Comparison of ENCODE assay signal across 10 mouse cellular contexts in the genomic region with DNA sequence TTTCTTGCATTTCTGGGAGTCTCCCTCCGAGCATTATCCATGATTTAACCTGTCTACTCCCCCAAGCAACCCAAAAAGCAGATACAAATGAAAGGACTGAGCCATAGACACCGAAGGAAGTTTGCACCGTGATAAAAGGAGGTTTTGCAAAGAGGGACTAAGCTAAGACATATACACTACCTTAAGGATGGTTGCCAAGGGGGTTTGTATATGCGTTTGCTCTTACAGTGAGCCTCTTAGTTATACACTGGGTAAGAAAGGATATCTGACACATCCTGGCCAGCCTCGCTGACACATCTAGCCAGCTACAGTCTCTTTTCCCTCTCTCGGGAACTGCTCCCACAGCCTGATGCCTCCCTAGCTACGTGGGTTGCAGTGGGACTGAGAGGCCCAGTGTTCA. TPM values are rescaled to one million over a fixed set of nuclear protein-coding genes. Genes with fewer than 3 reads are reported as not detected.
DNase-seq lines count a peak whose midpoint lies in the region; ATAC-seq and TF ChIP-seq lines count a peak whose summit lies in the region.
"Had no signal": no experiment of that assay in that cellular context is flagged by ENCODE, and none has a peak within 500 bp of the region (broad histone marks: within the 10 kb centered on the region; RNA-seq: fewer than 3 reads in every experiment).

No protein-coding gene starts in this region.

- no peaks in the 10 kb centered on the region for H3K27me3 ChIP-seq in heart, adult 2 months (ENCODE audit: control insufficient read depth, insufficient read depth, low read length)
- no peaks in the 10 kb centered on the region for H3K27me3 ChIP-seq in neural tube, embryonic 11.5 days (ENCODE audit: control insufficient read depth, insufficient read depth, low read length)
- no peaks in the 10 kb centered on the region for H3K27me3 ChIP-seq in limb, embryonic 13.5 days
- H3K27me3 ChIP-seq in stomach, postnatal 0 days (ENCODE audit: control insufficient read depth, insufficient read depth, low read length): no peaks in the 10 kb centered on the region

- no peaks in the 10 kb centered on the region for H3K36me3 ChIP-seq in heart, adult 2 months (ENCODE audit: control insufficient read depth, insufficient read depth, low read length)
- H3K36me3 ChIP-seq in neural tube, embryonic 11.5 days (ENCODE audit: control insufficient read depth, insufficient read depth, low read length): no peaks in the 10 kb centered on the region
- H3K36me3 ChIP-seq in limb, embryonic 13.5 days: no peaks in the 10 kb centered on the region
- H3K36me3 ChIP-seq in stomach, postnatal 0 days (ENCODE audit: control insufficient read depth, insufficient read depth, low read length): no peaks in the 10 kb centered on the region

- no peak overlapping the region for H3K4me3 ChIP-seq in heart, adult 2 months
- no peak overlapping the region for H3K4me3 ChIP-seq in neural tube, embryonic 11.5 days (ENCODE audit: low read depth, low read length)
- H3K4me3 ChIP-seq in limb, embryonic 13.5 days: peak overlapping the region; percentile 37; the same call in 1 of the 2 replicates
- no peak overlapping the region for H3K4me3 ChIP-seq in stomach, postnatal 0 days (ENCODE audit: low read depth, low read length)

- H3K27ac ChIP-seq in heart, adult 2 months: peak overlapping the region; percentile 63
- H3K27ac ChIP-seq in neural tube, embryonic 11.5 days (ENCODE audit: low read depth, low read length): no peak overlapping the region
- no peak overlapping the region for H3K27ac ChIP-seq in limb, embryonic 13.5 days
- peak overlapping the region; percentile 73; the same call in 1 of the 2 replicates for H3K27ac ChIP-seq in stomach, postnatal 0 days (replicated peaks)

- DNase-seq in heart, adult 2 months: no peak
- DNase-seq in heart, postnatal 4 days: no peak
- DNase-seq in neural tube, embryonic 11.5 days (ENCODE audit: low spot score): no peak
- DNase-seq in neural tube, embryonic 10.5 days (ENCODE audit: extremely low spot score, low spot score): no peak
- DNase-seq in stomach, postnatal 0 days (ENCODE audit: low spot score): no peak
- DNase-seq in cerebellum, postnatal 10 days: no peak
- no peak for DNase-seq in cerebellum, postnatal 14 days

- H3K4me2 ChIP-seq in neural tube, embryonic 11.5 days (ENCODE audit: low read depth): peak overlapping the region; percentile 33
- H3K4me2 ChIP-seq in limb, embryonic 13.5 days (replicated peaks): peak overlapping the region; percentile 75
- peak overlapping the region; percentile 69; the same call in 1 of the 2 replicates for H3K4me2 ChIP-seq in stomach, postnatal 0 days (replicated peaks; ENCODE audit: low read depth)

- H3K79me2 ChIP-seq in heart, adult 2 months (replicated peaks; ENCODE audit: control insufficient read depth, insufficient read depth, low read length): no peaks in the 10 kb centered on the region

- ATAC-seq in neural tube, embryonic 11.5 days (ENCODE audit: insufficient read depth, low FRiP score, low TSS enrichment): no peak
- no peak for ATAC-seq in limb, embryonic 13.5 days (ENCODE audit: low FRiP score, low read depth)
- no peak for ATAC-seq in stomach, postnatal 0 days (ENCODE audit: low FRiP score, low TSS enrichment)

- no peaks in the 10 kb centered on the region for H3K9me3 ChIP-seq in neural tube, embryonic 11.5 days (ENCODE audit: control insufficient read depth, low read length)
- H3K9me3 ChIP-seq in limb, embryonic 13.5 days: no peaks in the 10 kb centered on the region
- H3K9me3 ChIP-seq in stomach, postnatal 0 days (ENCODE audit: control insufficient read depth, low read length): no peaks in the 10 kb centered on the region

- no peak for TF ChIP-seq EP300 in heart, adult 2 months (IDR thresholded peaks at IDR 0.05; ENCODE audit: insufficient read depth, low read depth, low read length)
- TF ChIP-seq EP300 in stomach, postnatal 0 days (optimal IDR thresholded peaks at IDR 0.05): no peak

- peaks cover 7% of the 10 kb centered on the region for H3K4me1 ChIP-seq in heart, adult 2 months (ENCODE audit: control insufficient read depth, insufficient read depth, low read length)
- H3K4me1 ChIP-seq in neural tube, embryonic 11.5 days (ENCODE audit: control insufficient read depth, insufficient read depth, low read length): no peaks in the 10 kb centered on the region; the same call in 1 of the 2 replicates
- peaks cover 17% of the 10 kb centered on the region for H3K4me1 ChIP-seq in limb, embryonic 13.5 days
- peaks cover 4% of the 10 kb centered on the region for H3K4me1 ChIP-seq in stomach, postnatal 0 days (replicated peaks; ENCODE audit: control insufficient read depth, insufficient read depth)

- TF ChIP-seq CTCF in heart, adult 2 months (IDR thresholded peaks at IDR 0.05): no peak
- TF ChIP-seq CTCF in stomach, postnatal 0 days (IDR thresholded peaks at IDR 0.05; ENCODE audit: low read depth): no peak

- intact Hi-C loops in heart, adult 2 months (cut with DNase I): loop anchor here (2.0 kb wide), 2 partner anchors 21 to 53 kb away; no protein-coding TSS in a partner anchor

- 36% methylated on average over 7 of the region's 7 CpGs for WGBS in heart, adult 2 months
- WGBS in neural tube, embryonic 11.5 days: 62% methylated on average over 7 of the region's 7 CpGs
- 65% methylated on average over 7 of the region's 7 CpGs for WGBS in limb, embryonic 13.5 days
- WGBS in stomach, postnatal 0 days: 38% methylated on average over 7 of the region's 7 CpGs

- H3K9ac ChIP-seq in heart, adult 2 months (ENCODE audit: low read depth, low read length): no peak overlapping the region
- H3K9ac ChIP-seq in neural tube, embryonic 11.5 days (ENCODE audit: low read length): peak overlapping the region; percentile 26; the same call in 1 of the 2 replicates
- peak overlapping the region; percentile 68; the same call in 1 of the 2 replicates for H3K9ac ChIP-seq in limb, embryonic 13.5 days
- no peak overlapping the region for H3K9ac ChIP-seq in stomach, postnatal 0 days (ENCODE audit: low read length)

- TF ChIP-seq POLR2A in heart, adult 2 months (IDR thresholded peaks at IDR 0.05; ENCODE audit: insufficient read depth, low read depth, low read length): no peak

RNA-seq across cellular contexts. Expression of a gene that starts 9.0 kb away (rescaled TPM):
- total RNA-seq in heart, adult 2 months (2021): 10 to 100 TPM; 32.9 TPM
- 55.4 and 59.5 TPM in 2 replicates for polyA plus RNA-seq in heart, adult 2 months (2012; rRNA removed)
- total RNA-seq in heart, postnatal 4 days (2021): 10 to 100 TPM; 35.2 to 35.3 TPM
- 39.9 and 43.0 TPM in 2 replicates for polyA plus RNA-seq in neural tube, embryonic 11.5 days (2014; fragmentation: Nextera tagmentation; extraction: Ambion mirVana)
- 74.6 and 77.9 TPM in 2 replicates for polyA plus RNA-seq in limb, embryonic 13.5 days (2015; fragmentation: Nextera tagmentation; extraction: Ambion mirVana)
- 36.5 and 38.6 TPM in 2 replicates for polyA plus RNA-seq in stomach, postnatal 0 days (2015; fragmentation: Nextera tagmentation; extraction: Ambion mirVana)

RNA-seq across cellular contexts. Expression of a gene that starts 9.2 kb away (rescaled TPM):
- total RNA-seq in heart, adult 2 months (2021): 100 to 1,000 TPM; 278 to 344 TPM
- polyA plus RNA-seq in heart, adult 2 months (2012; rRNA removed): 175 and 189 TPM in 2 replicates
- 100 to 1,000 TPM; 231 to 246 TPM for total RNA-seq in heart, postnatal 4 days (2021)
- polyA plus RNA-seq in neural tube, embryonic 11.5 days (2014; fragmentation: Nextera tagmentation; extraction: Ambion mirVana): 197 and 205 TPM in 2 replicates
- 301 and 336 TPM in 2 replicates for polyA plus RNA-seq in limb, embryonic 13.5 days (2015; fragmentation: Nextera tagmentation; extraction: Ambion mirVana)
- polyA plus RNA-seq in stomach, postnatal 0 days (2015; fragmentation: Nextera tagmentation; extraction: Ambion mirVana): 196 and 203 TPM in 2 replicates

RNA-seq across cellular contexts. Expression of a gene that starts 13.4 kb away (rescaled TPM):
- total RNA-seq in heart, adult 2 months (2021): not detected
- polyA plus RNA-seq in heart, adult 2 months (2012; rRNA removed): 0.12 TPM in 1 of 2 replicates, not detected in the other
- not detected for total RNA-seq in heart, postnatal 4 days (2021)
- polyA plus RNA-seq in neural tube, embryonic 11.5 days (2014; fragmentation: Nextera tagmentation; extraction: Ambion mirVana): not detected in 2 replicates
- not detected in 2 replicates for polyA plus RNA-seq in limb, embryonic 13.5 days (2015; fragmentation: Nextera tagmentation; extraction: Ambion mirVana)
- 0.16 and 0.33 TPM in 2 replicates for polyA plus RNA-seq in stomach, postnatal 0 days (2015; fragmentation: Nextera tagmentation; extraction: Ambion mirVana)
- total RNA-seq: CH12.LX; left cerebral cortex, postnatal 14 days had no signal

RNA-seq across cellular contexts. Expression of a gene that starts 23.7 kb away (rescaled TPM):
- 1 to 10 TPM; 6.3 to 9.7 TPM for total RNA-seq in heart, adult 2 months (2021)
- 5.9 and 6.1 TPM in 2 replicates for polyA plus RNA-seq in heart, adult 2 months (2012; rRNA removed)
- total RNA-seq in heart, postnatal 4 days (2021): 10 to 100 TPM; 13.5 to 13.9 TPM
- polyA plus RNA-seq in neural tube, embryonic 11.5 days (2014; fragmentation: Nextera tagmentation; extraction: Ambion mirVana): 7.9 and 8.3 TPM in 2 replicates
- 6.2 and 7.0 TPM in 2 replicates for polyA plus RNA-seq in limb, embryonic 13.5 days (2015; fragmentation: Nextera tagmentation; extraction: Ambion mirVana)
- 11.6 and 12.5 TPM in 2 replicates for polyA plus RNA-seq in stomach, postnatal 0 days (2015; fragmentation: Nextera tagmentation; extraction: Ambion mirVana)

RNA-seq across cellular contexts. Expression of a gene that starts 26.5 kb away (rescaled TPM):
- total RNA-seq in heart, adult 2 months (2021): 10 to 100 TPM; 47.1 to 52.9 TPM
- 85.6 and 88.3 TPM in 2 replicates for polyA plus RNA-seq in heart, adult 2 months (2012; rRNA removed)
- total RNA-seq in heart, postnatal 4 days (2021): 100 to 1,000 TPM; 106 to 118 TPM
- 110 and 119 TPM in 2 replicates for polyA plus RNA-seq in neural tube, embryonic 11.5 days (2014; fragmentation: Nextera tagmentation; extraction: Ambion mirVana)
- polyA plus RNA-seq in limb, embryonic 13.5 days (2015; fragmentation: Nextera tagmentation; extraction: Ambion mirVana): 129 and 131 TPM in 2 replicates
- 103 and 111 TPM in 2 replicates for polyA plus RNA-seq in stomach, postnatal 0 days (2015; fragmentation: Nextera tagmentation; extraction: Ambion mirVana)

Comparison
In these comparisons a context has a peak if more than half of its experiments do, and no peak if none do; other contexts are left out.
1. H3K27ac ChIP-seq: peak in heart, adult 2 months (single experiment) and stomach, postnatal 0 days (single experiment); none in neural tube, embryonic 11.5 days (single experiment) and limb, embryonic 13.5 days (single experiment).
2. H3K9ac ChIP-seq: peak in neural tube, embryonic 11.5 days (single experiment) and limb, embryonic 13.5 days (single experiment); none in heart, adult 2 months (single experiment) and stomach, postnatal 0 days (single experiment).
3. Peak in every context shown above with its lines, with median percentiles within 50 percentile points of each other: H3K4me2 ChIP-seq.